Mouse (Mus musculus): ENCODE data around the gene Gm11237. TPM values are rescaled to one million over a fixed set of nuclear protein-coding genes. Genes with fewer than 3 reads are reported as not detected.
"Not testable (repeated sequence)": the region's sequence is repeated elsewhere in the genome, so short reads cannot be mapped to it uniquely, and the experiment has no call there.

Gm11237 gene
- not detected for total RNA-seq (2021)
- long read RNA-seq, experiment 1, result 0 reads
- long read RNA-seq, experiment 2, result 0 reads

DNA sequence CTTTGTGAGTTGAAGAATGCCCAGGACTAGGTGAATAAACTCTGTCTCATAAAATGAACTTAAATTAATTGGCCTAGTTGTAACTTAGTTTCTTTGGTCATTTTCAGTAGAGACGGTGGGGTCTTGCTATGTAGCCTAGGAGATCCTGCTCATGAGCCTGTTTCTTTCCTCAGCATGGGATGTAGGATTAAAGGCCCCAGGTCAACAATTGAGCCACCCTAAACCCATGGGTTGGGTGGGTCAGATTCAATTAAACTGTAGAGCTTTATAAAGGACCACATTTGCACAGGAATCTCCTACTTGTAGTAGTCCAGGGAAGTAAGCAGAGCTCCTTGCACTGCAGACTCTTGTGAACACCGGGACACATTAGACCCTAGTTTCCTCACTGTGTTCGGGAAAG is at the start of gene Gm11237:
TSS of gene Gm11237 (plus strand) at position 301 of the 400 bp plus-strand sequence.
- DNase-seq, result not testable (repeated sequence)

DNA sequence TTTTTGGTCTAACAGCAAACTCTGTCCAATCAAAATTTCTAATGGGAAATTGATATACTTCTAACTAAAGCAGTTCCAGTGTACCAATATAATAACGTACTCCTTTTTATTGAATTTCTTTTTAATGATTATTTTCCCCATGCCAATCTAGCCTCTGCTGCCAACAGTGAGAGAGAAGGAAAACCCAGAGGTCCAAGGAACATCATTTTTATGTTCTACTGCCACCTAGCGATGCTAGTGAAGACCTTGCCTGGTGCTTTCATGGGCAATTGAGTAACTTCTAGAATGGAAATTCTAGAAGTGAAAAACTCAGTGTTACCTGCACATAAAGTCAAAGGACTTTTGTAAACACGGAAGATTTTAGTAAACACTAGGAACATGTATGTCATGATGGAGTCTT is 23.5 kb upstream of the Gm11237 start:
- no peak for DNase-seq

DNA sequence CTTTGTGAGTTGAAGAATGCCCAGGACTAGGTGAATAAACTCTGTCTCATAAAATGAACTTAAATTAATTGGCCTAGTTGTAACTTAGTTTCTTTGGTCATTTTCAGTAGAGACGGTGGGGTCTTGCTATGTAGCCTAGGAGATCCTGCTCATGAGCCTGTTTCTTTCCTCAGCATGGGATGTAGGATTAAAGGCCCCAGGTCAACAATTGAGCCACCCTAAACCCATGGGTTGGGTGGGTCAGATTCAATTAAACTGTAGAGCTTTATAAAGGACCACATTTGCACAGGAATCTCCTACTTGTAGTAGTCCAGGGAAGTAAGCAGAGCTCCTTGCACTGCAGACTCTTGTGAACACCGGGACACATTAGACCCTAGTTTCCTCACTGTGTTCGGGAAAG is 15.2 kb upstream of the Gm11237 start, which contains the start of gene Gm11238:
TSS of gene Gm11238 (plus strand) at position 301 of the 400 bp plus-strand sequence.
- not testable (repeated sequence) for DNase-seq

DNA sequence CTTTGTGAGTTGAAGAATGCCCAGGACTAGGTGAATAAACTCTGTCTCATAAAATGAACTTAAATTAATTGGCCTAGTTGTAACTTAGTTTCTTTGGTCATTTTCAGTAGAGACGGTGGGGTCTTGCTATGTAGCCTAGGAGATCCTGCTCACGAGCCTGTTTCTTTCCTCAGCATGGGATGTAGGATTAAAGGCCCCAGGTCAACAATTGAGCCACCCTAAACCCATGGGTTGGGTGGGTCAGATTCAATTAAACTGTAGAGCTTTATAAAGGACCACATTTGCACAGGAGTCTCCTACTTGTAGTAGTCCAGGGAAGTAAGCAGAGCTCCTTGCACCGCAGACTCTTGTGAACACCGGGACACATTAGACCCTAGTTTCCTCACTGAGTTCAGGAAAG is 15.0 kb downstream of the Gm11237 start, which contains the start of gene Gm11236:
TSS of gene Gm11236 (plus strand) at position 301 of the 400 bp plus-strand sequence.
- DNase-seq, result not testable (repeated sequence)

DNA sequence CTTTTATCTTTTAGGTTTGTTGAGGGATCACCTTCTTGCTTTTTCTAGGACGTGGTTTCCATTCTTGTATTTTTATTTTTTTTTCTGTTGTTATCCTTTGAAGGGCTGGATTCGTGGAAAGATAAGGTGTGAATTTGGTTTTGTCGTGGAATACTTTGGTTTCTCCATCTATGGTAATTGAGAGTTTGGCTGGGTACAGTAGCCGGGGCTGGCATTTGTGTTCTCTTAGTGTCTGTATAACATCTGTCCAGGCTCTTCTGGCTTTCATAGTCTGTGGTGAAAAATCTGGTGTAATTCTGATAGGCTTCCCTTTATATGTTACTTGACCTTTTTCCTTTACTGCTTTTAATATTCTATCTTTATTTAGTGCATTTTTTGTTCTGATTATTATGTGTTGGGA is 39.1 kb downstream of the Gm11237 start:
- DNase-seq, result not testable (repeated sequence)

DNA sequence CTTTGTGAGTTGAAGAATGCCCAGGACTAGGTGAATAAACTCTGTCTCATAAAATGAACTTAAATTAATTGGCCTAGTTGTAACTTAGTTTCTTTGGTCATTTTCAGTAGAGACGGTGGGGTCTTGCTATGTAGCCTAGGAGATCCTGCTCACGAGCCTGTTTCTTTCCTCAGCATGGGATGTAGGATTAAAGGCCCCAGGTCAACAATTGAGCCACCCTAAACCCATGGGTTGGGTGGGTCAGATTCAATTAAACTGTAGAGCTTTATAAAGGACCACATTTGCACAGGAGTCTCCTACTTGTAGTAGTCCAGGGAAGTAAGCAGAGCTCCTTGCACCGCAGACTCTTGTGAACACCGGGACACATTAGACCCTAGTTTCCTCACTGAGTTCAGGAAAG is 45.3 kb downstream of the Gm11237 start, which contains the start of gene Gm11239:
TSS of gene Gm11239 (plus strand) at position 301 of the 400 bp plus-strand sequence.
- not testable (repeated sequence) for DNase-seq

Other genes starting within 250 kb of the Gm11237 start
- not detected for gene Gm11487, start 217.9 kb upstream of the Gm11237 start, total RNA-seq (2021)
- gene Gm11238, start 15.1 kb upstream of the Gm11237 start, total RNA-seq (2021), result not detected
- gene Gm11236, start 15.1 kb downstream of the Gm11237 start, total RNA-seq (2021), result not detected
- gene Gm11239, start 45.4 kb downstream of the Gm11237 start, total RNA-seq (2021), result not detected
- gene Gm428, start 60.5 kb downstream of the Gm11237 start, total RNA-seq (2021), result not detected
- 1 to 10 TPM in 1 of 2 experiments, under 1 TPM in 1; 0.74 to 1.2 TPM for gene Rasef, start 168.0 kb downstream of the Gm11237 start, total RNA-seq (2021)